Mouse (Mus musculus) 3T3-L1 (cell line): ENCODE results near the gene Ssbp3.
A peak's percentile ranks its signal among the peaks of the same experiment; 100 is the strongest.

ENCODE experiments used
- DNase-seq: peaks from one replicate; pipeline ENCODE4 v3.0.0-alpha.2; 2015; ENCODE audit warnings: low read depth, low spot score

The Ssbp3 gene

GRCm38 (mm10) chr4:106985899-106986832, 75.7 kb downstream of the Ssbp3 start:
- no peak for DNase-seq

- DNase-seq = peak; percentile 80
These were observed 77.3 kb downstream of the Ssbp3 start for GRCm38 (mm10) chr4:106987725-106988364.

GRCm38 (mm10) chr4:106988886-106989225, 78.4 kb downstream of the Ssbp3 start:
- DNase-seq = no peak

- DNase-seq = peak; percentile 47
These were observed 78.9 kb downstream of the Ssbp3 start for GRCm38 (mm10) chr4:106989226-106989983.

- no peak for DNase-seq
These were observed 82.6 kb downstream of the Ssbp3 start for GRCm38 (mm10) chr4:106993053-106993452.

GRCm38 (mm10) chr4:106994252-106994651, 83.8 kb downstream of the Ssbp3 start:
- no peak for DNase-seq

GRCm38 (mm10) chr4:106995069-106995468, 84.6 kb downstream of the Ssbp3 start:
- no peak for DNase-seq

GRCm38 (mm10) chr4:106995513-106995912, 85.0 kb downstream of the Ssbp3 start:
- no peak for DNase-seq

GRCm38 (mm10) chr4:106996305-106997076, 86.0 kb downstream of the Ssbp3 start:
- peak; percentile 33 for DNase-seq

- DNase-seq = no peak
These were observed 90.8 kb downstream of the Ssbp3 start for GRCm38 (mm10) chr4:107001259-107001810.

GRCm38 (mm10) chr4:107001916-107002488, 91.5 kb downstream of the Ssbp3 start:
- DNase-seq = no peak

GRCm38 (mm10) chr4:107002517-107003165, 92.1 kb downstream of the Ssbp3 start:
- DNase-seq = no peak

- no peak for DNase-seq
These were observed 92.7 kb downstream of the Ssbp3 start for GRCm38 (mm10) chr4:107003199-107003598.

- no peak for DNase-seq
These were observed 93.3 kb downstream of the Ssbp3 start for GRCm38 (mm10) chr4:107003786-107004185.

GRCm38 (mm10) chr4:107004346-107004745, 93.8 kb downstream of the Ssbp3 start:
- no peak for DNase-seq

GRCm38 (mm10) chr4:107005166-107005565, 94.7 kb downstream of the Ssbp3 start:
- DNase-seq = no peak

GRCm38 (mm10) chr4:107006229-107006628, 95.7 kb downstream of the Ssbp3 start:
- DNase-seq = no peak

GRCm38 (mm10) chr4:107006807-107007206, 96.3 kb downstream of the Ssbp3 start:
- DNase-seq = no peak

- no peak for DNase-seq
These were observed 96.9 kb downstream of the Ssbp3 start for GRCm38 (mm10) chr4:107007359-107007758.

- no peak for DNase-seq
These were observed 97.7 kb downstream of the Ssbp3 start for GRCm38 (mm10) chr4:107008161-107008560.
